28 mouse cellular contexts compared by ENCODE assay signal in genomic region chr9:54022795-54023194, GRCm38 (mm10). TPM values are rescaled to one million over a fixed set of nuclear protein-coding genes. Genes with fewer than 3 reads are reported as not detected.
DNase-seq lines count a peak whose midpoint lies in the region; ATAC-seq and TF ChIP-seq lines count a peak whose summit lies in the region.
"Had no signal": no experiment of that assay in that cellular context is flagged by ENCODE, and none has a peak within 500 bp of the region (broad histone marks: within the 10 kb centered on the region; RNA-seq: fewer than 3 reads in every experiment).

No protein-coding gene starts in this region.

- no peak overlapping the region for H3K27ac ChIP-seq in embryonic facial prominence, embryonic 11.5 days (replicated peaks; ENCODE audit: low read depth, low read length)
- H3K27ac ChIP-seq in embryonic facial prominence, embryonic 10.5 days (replicated peaks) = no peak overlapping the region
- no peak overlapping the region for H3K27ac ChIP-seq in lung, postnatal 0 days (ENCODE audit: low read length)
- H3K27ac ChIP-seq in forebrain, embryonic 16.5 days (ENCODE audit: low read length) = no peak overlapping the region
- H3K27ac ChIP-seq: forebrain, embryonic 10.5 days; gastrocnemius, adult 2 months; liver, embryonic 12.5 days; lung, embryonic 15.5 days; midbrain, embryonic 10.5 days had no signal

- no peak overlapping the region for H3K4me3 ChIP-seq in embryonic facial prominence, embryonic 11.5 days (ENCODE audit: low read depth, low read length)
- no peak overlapping the region for H3K4me3 ChIP-seq in embryonic facial prominence, embryonic 10.5 days
- H3K4me3 ChIP-seq in lung, postnatal 0 days (ENCODE audit: low read depth, low read length) = no peak overlapping the region
- no peak overlapping the region for H3K4me3 ChIP-seq in forebrain, embryonic 16.5 days (replicated peaks; ENCODE audit: low read length)
- H3K4me3 ChIP-seq: forebrain, embryonic 10.5 days; gastrocnemius, adult 2 months; heart, embryonic 12.5 days; liver, embryonic 12.5 days; lung, embryonic 15.5 days; midbrain, embryonic 10.5 days had no signal

- H3K4me2 ChIP-seq in embryonic facial prominence, embryonic 11.5 days (ENCODE audit: low read depth, low read length) = no peak overlapping the region
- H3K4me2 ChIP-seq in lung, postnatal 0 days (replicated peaks; ENCODE audit: low read depth, low read length) = no peak overlapping the region
- no peak overlapping the region for H3K4me2 ChIP-seq in forebrain, embryonic 16.5 days (ENCODE audit: low read length)
- H3K4me2 ChIP-seq: heart, embryonic 12.5 days; liver, embryonic 12.5 days; lung, embryonic 15.5 days had no signal

- H3K36me3 ChIP-seq in embryonic facial prominence, embryonic 11.5 days (replicated peaks; ENCODE audit: control insufficient read depth, insufficient read depth, low read depth, low read length) = no peaks in the 10 kb centered on the region
- no peaks in the 10 kb centered on the region for H3K36me3 ChIP-seq in embryonic facial prominence, embryonic 10.5 days (replicated peaks)
- no peaks in the 10 kb centered on the region for H3K36me3 ChIP-seq in lung, postnatal 0 days (ENCODE audit: insufficient read depth, low read length)
- H3K36me3 ChIP-seq in forebrain, embryonic 16.5 days (ENCODE audit: control insufficient read depth, insufficient read depth) = no peaks in the 10 kb centered on the region
- H3K36me3 ChIP-seq: forebrain, embryonic 10.5 days; heart, embryonic 12.5 days; liver, embryonic 12.5 days; lung, embryonic 15.5 days; midbrain, embryonic 10.5 days had no signal

- 83% methylated on average over 3 of the region's 3 CpGs for WGBS in embryonic facial prominence, embryonic 11.5 days
- 86% methylated on average over 3 of the region's 3 CpGs for WGBS in embryonic facial prominence, embryonic 10.5 days
- WGBS in lung, postnatal 0 days = 46% methylated on average over 3 of the region's 3 CpGs
- WGBS in forebrain, embryonic 16.5 days = 80% methylated on average over 3 of the region's 3 CpGs

- H3K27me3 ChIP-seq in embryonic facial prominence, embryonic 11.5 days (ENCODE audit: control insufficient read depth, insufficient read depth, low read length) = no peaks in the 10 kb centered on the region
- no peaks in the 10 kb centered on the region for H3K27me3 ChIP-seq in embryonic facial prominence, embryonic 10.5 days (replicated peaks; ENCODE audit: low read depth, poor library complexity, severe bottlenecking)
- H3K27me3 ChIP-seq in lung, postnatal 0 days (replicated peaks; ENCODE audit: insufficient read depth, low read length) = no peaks in the 10 kb centered on the region
- no peaks in the 10 kb centered on the region for H3K27me3 ChIP-seq in forebrain, embryonic 16.5 days (replicated peaks; ENCODE audit: control insufficient read depth, insufficient read depth, low read length)
- H3K27me3 ChIP-seq: CH12.LX; heart, embryonic 12.5 days; liver, embryonic 12.5 days; lung, embryonic 15.5 days had no signal

- TF ChIP-seq CTCF in lung, postnatal 0 days (IDR thresholded peaks at IDR 0.05) = no peak

- H3K9ac ChIP-seq in embryonic facial prominence, embryonic 11.5 days (replicated peaks; ENCODE audit: low read length) = no peak overlapping the region
- H3K9ac ChIP-seq in lung, postnatal 0 days (replicated peaks; ENCODE audit: low read depth) = no peak overlapping the region
- H3K9ac ChIP-seq in forebrain, embryonic 16.5 days (replicated peaks; ENCODE audit: low read depth, low read length) = no peak overlapping the region
- H3K9ac ChIP-seq: heart, embryonic 12.5 days; liver, embryonic 12.5 days; lung, embryonic 15.5 days had no signal

- H3K9me3 ChIP-seq in embryonic facial prominence, embryonic 11.5 days (replicated peaks; ENCODE audit: control insufficient read depth, low read length) = no peaks in the 10 kb centered on the region
- no peaks in the 10 kb centered on the region for H3K9me3 ChIP-seq in embryonic facial prominence, embryonic 10.5 days
- no peaks in the 10 kb centered on the region for H3K9me3 ChIP-seq in lung, postnatal 0 days (ENCODE audit: low read length)
- no peaks in the 10 kb centered on the region for H3K9me3 ChIP-seq in forebrain, embryonic 16.5 days (ENCODE audit: control insufficient read depth, low read length)
- H3K9me3 ChIP-seq: forebrain, embryonic 10.5 days; lung, embryonic 15.5 days; midbrain, embryonic 10.5 days had no signal

- no peak for ATAC-seq in embryonic facial prominence, embryonic 11.5 days (replicated peaks; ENCODE audit: insufficient number of reproducible peaks, low FRiP score, low TSS enrichment, low read depth)
- peak; percentile 43; the same call in 1 of the 2 replicates for ATAC-seq in lung, postnatal 0 days
- peak; percentile 93 for ATAC-seq in common myeloid progenitor, adult 5-6 weeks (replicated peaks; ENCODE audit: low read depth, poor library complexity, severe bottlenecking)
- no peak for ATAC-seq in forebrain, embryonic 16.5 days
- ATAC-seq: hindbrain, embryonic 16.5 days; liver, embryonic 12.5 days had no signal

- H3K4me1 ChIP-seq in embryonic facial prominence, embryonic 11.5 days (ENCODE audit: control insufficient read depth, insufficient read depth, low read length) = no peaks in the 10 kb centered on the region
- H3K4me1 ChIP-seq in embryonic facial prominence, embryonic 10.5 days = no peaks in the 10 kb centered on the region
- no peaks in the 10 kb centered on the region for H3K4me1 ChIP-seq in lung, postnatal 0 days (ENCODE audit: insufficient read depth, low read depth, low read length)
- H3K4me1 ChIP-seq in forebrain, embryonic 16.5 days (replicated peaks; ENCODE audit: control insufficient read depth, insufficient read depth, low read length) = no peaks in the 10 kb centered on the region
- H3K4me1 ChIP-seq: forebrain, embryonic 10.5 days; heart, embryonic 12.5 days; liver, embryonic 12.5 days; lung, embryonic 15.5 days; midbrain, embryonic 10.5 days had no signal

- TF ChIP-seq EP300 in lung, postnatal 0 days (IDR thresholded peaks at IDR 0.05) = no peak

- DNase-seq in embryonic facial prominence, embryonic 11.5 days (ENCODE audit: low spot score) = peak; percentile 18
- DNase-seq in embryonic facial prominence, embryonic 10.5 days (ENCODE audit: low spot score) = no peak
- peak; percentile 45 for DNase-seq in lung, postnatal 0 days (ENCODE audit: low spot score)
- no peak for DNase-seq in lung, postnatal 4 days
- DNase-seq in mesoderm, embryonic 11.5 days (ENCODE audit: low read depth, low spot score) = peak; percentile 5
- no peak for DNase-seq in urinary bladder, postnatal 36 days (ENCODE audit: low spot score in 2 of 2)
- DNase-seq: adrenal gland, postnatal 36 days; cerebellum, adult 8-10 months; gastrocnemius, adult 2 months; heart, adult 11 months; kidney, adult 18-20 months; kidney, postnatal 14 days; left cerebral cortex, postnatal 4 days; right cerebral cortex, adult 18-20 months; thymus, postnatal 25 days had no signal

RNA-seq across cellular contexts. Expression of gene Tnfaip8l3, which starts 45.4 kb away (rescaled TPM):
- polyA plus RNA-seq in embryonic facial prominence, embryonic 11.5 days (2014; fragmentation: Nextera tagmentation; extraction: Ambion mirVana) = 0.04 TPM in 1 of 2 replicates, not detected in the other
- polyA plus RNA-seq in embryonic facial prominence, embryonic 10.5 days (2016; fragmentation: Nextera tagmentation; extraction: Ambion mirVana) = 0.05 and 0.18 TPM in 2 replicates
- polyA plus RNA-seq in lung, postnatal 0 days (2015; fragmentation: Nextera tagmentation; extraction: Ambion mirVana) = 1.3 and 1.7 TPM in 2 replicates
- total RNA-seq in common myeloid progenitor, adult 5-6 weeks (2017) = not detected in 2 replicates
- polyA plus RNA-seq in forebrain, embryonic 16.5 days (2015; fragmentation: Nextera tagmentation; extraction: Ambion mirVana) = 0.51 and 0.63 TPM in 2 replicates
- total RNA-seq: CH12.LX; MEL; monocyte, adult 5-6 weeks had no signal
- polyA plus RNA-seq: heart, embryonic 12.5 days; testis, adult 2 months had no signal

RNA-seq across cellular contexts. Expression of gene Elmod1, which starts 47.7 kb away (rescaled TPM):
- polyA plus RNA-seq in embryonic facial prominence, embryonic 11.5 days (2014; fragmentation: Nextera tagmentation; extraction: Ambion mirVana) = 0.63 and 0.74 TPM in 2 replicates
- 0.87 and 0.93 TPM in 2 replicates for polyA plus RNA-seq in embryonic facial prominence, embryonic 10.5 days (2016; fragmentation: Nextera tagmentation; extraction: Ambion mirVana)
- 1.2 and 1.8 TPM in 2 replicates for polyA plus RNA-seq in lung, postnatal 0 days (2015; fragmentation: Nextera tagmentation; extraction: Ambion mirVana)
- not detected in 2 replicates for total RNA-seq in common myeloid progenitor, adult 5-6 weeks (2017)
- 33.0 and 39.6 TPM in 2 replicates for polyA plus RNA-seq in forebrain, embryonic 16.5 days (2015; fragmentation: Nextera tagmentation; extraction: Ambion mirVana)
- total RNA-seq: CH12.LX; MEL; monocyte, adult 5-6 weeks had no signal
- polyA plus RNA-seq: heart, embryonic 12.5 days; liver, embryonic 12.5 days; small intestine, adult 2 months had no signal

Comparison
In these comparisons a context has a peak if more than half of its experiments do, and no peak if none do; other contexts are left out.
1. DNase-seq: peak in embryonic facial prominence, embryonic 11.5 days (single experiment), lung, postnatal 0 days (single experiment) and mesoderm, embryonic 11.5 days (single experiment); none in embryonic facial prominence, embryonic 10.5 days (single experiment), lung, postnatal 4 days (0 of 2) and urinary bladder, postnatal 36 days (0 of 2).
2. ATAC-seq: peak in lung, postnatal 0 days (single experiment) and common myeloid progenitor, adult 5-6 weeks (single experiment); none in embryonic facial prominence, embryonic 11.5 days (single experiment) and forebrain, embryonic 16.5 days (single experiment).
3. RNA of gene Elmod1, which starts 47.7 kb away (polyA plus RNA-seq): 33.0 to 39.6 TPM in forebrain, embryonic 16.5 days; 1.2 to 1.8 TPM in lung, postnatal 0 days, 0.87 to 0.93 TPM in embryonic facial prominence, embryonic 10.5 days and 0.63 to 0.74 TPM in embryonic facial prominence, embryonic 11.5 days; every median in the first group is over 10 times any median in the second.